Mouse (Mus musculus): ENCODE measurements around the gene Fbxl15. TPM values are rescaled to one million over a fixed set of nuclear protein-coding genes. Genes with fewer than 3 reads are reported as not detected.

Fbxl15 gene
- polyA plus RNA-seq, 1 experiment from 2014 or later, result 18.9 TPM

GRCm38 (mm10) chr19:46374477-46375088 lies 46.6 kb downstream of the Fbxl15 start:
- Histone ChIP-seq H3K27ac (ENCODE audit: low read length) (no peak overlapping the region), H3K9me3 (ENCODE audit: control insufficient read depth, low read length) (no peaks in the 10 kb centered on the region), H3K27me3 (replicated peaks; ENCODE audit: control insufficient read depth, insufficient read depth, low read length) (no peaks in the 10 kb centered on the region), H3K4me2 (ENCODE audit: low read depth, low read length) (no peak overlapping the region), H3K4me3 (ENCODE audit: low read length) (no peak overlapping the region), H3K36me3 (ENCODE audit: control insufficient read depth, insufficient read depth, low read length) (peaks cover 10% of the 10 kb centered on the region), H3K9ac (ENCODE audit: low read depth, low read length) (no peak overlapping the region), H3K4me1 (ENCODE audit: control insufficient read depth, insufficient read depth, low read length) (no peaks in the 10 kb centered on the region)
- 56% methylated on average over 21 of the region's 21 CpGs for WGBS
- peak; percentile 26; the same call in 1 of the 2 replicates for ATAC-seq

- WGBS, result 57% methylated on average over 5 of the region's 5 CpGs
- Histone ChIP-seq H3K4me3 (ENCODE audit: low read length) (no peak overlapping the region), H3K9ac (ENCODE audit: low read depth, low read length) (no peak overlapping the region), H3K4me1 (ENCODE audit: control insufficient read depth, insufficient read depth, low read length) (no peaks in the 10 kb centered on the region), H3K4me2 (ENCODE audit: low read depth, low read length) (no peak overlapping the region), H3K36me3 (ENCODE audit: control insufficient read depth, insufficient read depth, low read length) (peaks cover 14% of the 10 kb centered on the region), H3K27me3 (replicated peaks; ENCODE audit: control insufficient read depth, insufficient read depth, low read length) (no peaks in the 10 kb centered on the region), H3K27ac (ENCODE audit: low read length) (no peak overlapping the region), H3K9me3 (ENCODE audit: control insufficient read depth, low read length) (no peaks in the 10 kb centered on the region)
- no peak for ATAC-seq
Measured at GRCm38 (mm10) chr19:46375489-46375888, 47.5 kb downstream of the Fbxl15 start.

GRCm38 (mm10) chr19:46375891-46376290 lies 47.9 kb downstream of the Fbxl15 start:
- no peak for ATAC-seq
- WGBS, result 27% methylated on average over 4 of the region's 4 CpGs
- Histone ChIP-seq H3K27ac (ENCODE audit: low read length) (no peak overlapping the region), H3K9me3 (ENCODE audit: control insufficient read depth, low read length) (no peaks in the 10 kb centered on the region), H3K36me3 (ENCODE audit: control insufficient read depth, insufficient read depth, low read length) (peaks cover 16% of the 10 kb centered on the region), H3K27me3 (replicated peaks; ENCODE audit: control insufficient read depth, insufficient read depth, low read length) (no peaks in the 10 kb centered on the region), H3K4me3 (ENCODE audit: low read length) (no peak overlapping the region), H3K4me1 (ENCODE audit: control insufficient read depth, insufficient read depth, low read length) (no peaks in the 10 kb centered on the region), H3K9ac (ENCODE audit: low read depth, low read length) (no peak overlapping the region), H3K4me2 (ENCODE audit: low read depth, low read length) (no peak overlapping the region)

MicroRNA genes within 50 kb of the gene (microRNA counts, 519-probe panel; counts per million panel counts)
- microRNA mmu-miR-146b, result 2,445 counts per million, percentile 60 among the panel's probes with 10 or more counts

Small RNAs within 50 kb of the gene (microRNA-seq; reads per million reads assigned to microRNA genes)
- not detected for gene Mir146b

Other genes starting within 250 kb of the Fbxl15 start
- not detected in 2 replicates for gene Elovl3, start 196.3 kb upstream of the Fbxl15 start, polyA plus RNA-seq (2015; fragmentation: Nextera tagmentation; extraction: Ambion mirVana)
- not detected in 2 replicates for gene Pitx3, start 179.9 kb upstream of the Fbxl15 start, polyA plus RNA-seq (2015; fragmentation: Nextera tagmentation; extraction: Ambion mirVana)
- gene Gbf1, start 175.7 kb upstream of the Fbxl15 start, polyA plus RNA-seq (2015; fragmentation: Nextera tagmentation; extraction: Ambion mirVana), result 33.6 and 36.6 TPM in 2 replicates
- 9.1 and 9.8 TPM in 2 replicates for gene Nfkb2, start 23.9 kb upstream of the Fbxl15 start, polyA plus RNA-seq (2015; fragmentation: Nextera tagmentation; extraction: Ambion mirVana)
- 13.2 and 13.6 TPM in 2 replicates for gene Psd, start 1.0 kb upstream of the Fbxl15 start, polyA plus RNA-seq (2015; fragmentation: Nextera tagmentation; extraction: Ambion mirVana)
- 127 and 132 TPM in 2 replicates for gene Cuedc2, start 10.5 kb downstream of the Fbxl15 start, polyA plus RNA-seq (2015; fragmentation: Nextera tagmentation; extraction: Ambion mirVana)
- gene Mfsd13a, start 12.9 kb downstream of the Fbxl15 start, polyA plus RNA-seq (2015; fragmentation: Nextera tagmentation; extraction: Ambion mirVana), result 16.2 and 16.3 TPM in 2 replicates
- 1.3 and 1.5 TPM in 2 replicates for gene 2310034G01Rik, start 22.1 kb downstream of the Fbxl15 start, polyA plus RNA-seq (2015; fragmentation: Nextera tagmentation; extraction: Ambion mirVana)
- gene Actr1a, start 67.6 kb downstream of the Fbxl15 start, polyA plus RNA-seq (2015; fragmentation: Nextera tagmentation; extraction: Ambion mirVana), result 116 and 119 TPM in 2 replicates
- gene Sufu, start 68.7 kb downstream of the Fbxl15 start, polyA plus RNA-seq (2015; fragmentation: Nextera tagmentation; extraction: Ambion mirVana), result 20.5 and 20.7 TPM in 2 replicates
- gene Trim8, start 173.5 kb downstream of the Fbxl15 start, polyA plus RNA-seq (2015; fragmentation: Nextera tagmentation; extraction: Ambion mirVana), result 10.1 and 13.7 TPM in 2 replicates
- gene Arl3, start 245.0 kb downstream of the Fbxl15 start, polyA plus RNA-seq (2015; fragmentation: Nextera tagmentation; extraction: Ambion mirVana), result 53.9 and 64.5 TPM in 2 replicates
- gene Sfxn2, start 245.2 kb downstream of the Fbxl15 start, polyA plus RNA-seq (2015; fragmentation: Nextera tagmentation; extraction: Ambion mirVana), result 16.7 and 18.1 TPM in 2 replicates

Data from intestine, embryonic 16.5 days (tissue).